Comparison of ENCODE assay signal across 17 mouse cellular contexts in the genomic region with DNA sequence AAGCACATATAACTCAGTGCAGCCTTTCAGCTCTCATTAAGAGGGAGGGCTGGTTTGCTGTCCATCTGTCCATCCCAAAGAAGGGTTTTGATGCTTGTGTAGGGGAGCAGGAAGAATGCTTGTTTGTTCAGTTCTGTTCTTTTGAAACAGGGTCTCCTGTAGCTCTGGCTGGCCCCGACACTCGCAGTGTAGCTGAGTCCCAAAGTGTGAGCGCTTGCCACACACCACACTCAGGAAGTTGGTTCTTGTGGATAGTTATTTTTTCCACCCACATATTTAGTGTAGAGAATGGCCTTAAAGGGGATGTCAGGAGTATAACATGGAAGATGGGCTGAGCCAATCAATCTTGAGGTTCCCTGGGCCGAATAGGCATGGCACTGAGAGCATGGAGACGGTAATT. TPM values are rescaled to one million over a fixed set of nuclear protein-coding genes. Genes with fewer than 3 reads are reported as not detected.
DNase-seq lines count a peak whose midpoint lies in the region; ATAC-seq and TF ChIP-seq lines count a peak whose summit lies in the region.
"Had no signal": no experiment of that assay in that cellular context is flagged by ENCODE, and none has a peak within 500 bp of the region (broad histone marks: within the 10 kb centered on the region; RNA-seq: fewer than 3 reads in every experiment).

No protein-coding gene starts in this region.

- no peaks in the 10 kb centered on the region for H3K36me3 ChIP-seq in forebrain, embryonic 10.5 days (replicated peaks)
- H3K36me3 ChIP-seq in forebrain, embryonic 14.5 days (ENCODE audit: control insufficient read depth, insufficient read depth, low read length), result no peaks in the 10 kb centered on the region
- H3K36me3 ChIP-seq in intestine, embryonic 14.5 days (ENCODE audit: control insufficient read depth, insufficient read depth, low read length), result no peaks in the 10 kb centered on the region
- no peaks in the 10 kb centered on the region for H3K36me3 ChIP-seq in intestine, embryonic 16.5 days (ENCODE audit: control insufficient read depth, insufficient read depth, low read length)
- peaks cover 36% of the 10 kb centered on the region for H3K36me3 ChIP-seq in liver, embryonic 13.5 days
- H3K36me3 ChIP-seq: embryonic facial prominence, embryonic 10.5 days; neural tube, embryonic 13.5 days; stomach, embryonic 15.5 days had no signal

- no peak overlapping the region for H3K4me2 ChIP-seq in forebrain, embryonic 14.5 days (ENCODE audit: low read length)
- no peak overlapping the region for H3K4me2 ChIP-seq in intestine, embryonic 14.5 days (ENCODE audit: low read length)
- H3K4me2 ChIP-seq in intestine, embryonic 16.5 days (ENCODE audit: low read depth, low read length), result no peak overlapping the region
- peak overlapping the region; percentile 75 for H3K4me2 ChIP-seq in liver, embryonic 13.5 days
- H3K4me2 ChIP-seq: neural tube, embryonic 13.5 days had no signal

- peaks cover 34% of the 10 kb centered on the region for H3K4me1 ChIP-seq in forebrain, embryonic 10.5 days
- peaks cover 8% of the 10 kb centered on the region; the same call in 1 of the 2 replicates for H3K4me1 ChIP-seq in forebrain, embryonic 14.5 days (ENCODE audit: control insufficient read depth, insufficient read depth, low read length)
- H3K4me1 ChIP-seq in intestine, embryonic 14.5 days (replicated peaks; ENCODE audit: control insufficient read depth, insufficient read depth, low read length), result peaks cover 37% of the 10 kb centered on the region
- H3K4me1 ChIP-seq in intestine, embryonic 16.5 days (ENCODE audit: control insufficient read depth, insufficient read depth, low read length), result peaks cover 47% of the 10 kb centered on the region
- peaks cover 82% of the 10 kb centered on the region for H3K4me1 ChIP-seq in liver, embryonic 13.5 days (replicated peaks)

- ATAC-seq in forebrain, embryonic 14.5 days, result no peak
- no peak for ATAC-seq in intestine, embryonic 14.5 days (replicated peaks; ENCODE audit: low FRiP score, low TSS enrichment, low read depth)
- no peak for ATAC-seq in intestine, embryonic 16.5 days
- no peak for ATAC-seq in liver, embryonic 13.5 days (ENCODE audit: low read depth)
- ATAC-seq: Patski had no signal

- no peak for TF ChIP-seq CTCF in layer of hippocampus, adult 2 months (conservative IDR thresholded peaks at IDR 0.05)

- no peaks in the 10 kb centered on the region for H3K9me3 ChIP-seq in forebrain, embryonic 10.5 days
- no peaks in the 10 kb centered on the region for H3K9me3 ChIP-seq in forebrain, embryonic 14.5 days (replicated peaks; ENCODE audit: control insufficient read depth, low read length)
- H3K9me3 ChIP-seq in intestine, embryonic 14.5 days (ENCODE audit: control insufficient read depth, low read length), result no peaks in the 10 kb centered on the region
- H3K9me3 ChIP-seq in intestine, embryonic 16.5 days (ENCODE audit: control insufficient read depth, low read length), result no peaks in the 10 kb centered on the region
- H3K9me3 ChIP-seq in liver, embryonic 13.5 days (replicated peaks), result no peaks in the 10 kb centered on the region
- H3K9me3 ChIP-seq: embryonic facial prominence, embryonic 10.5 days; neural tube, embryonic 13.5 days; stomach, embryonic 15.5 days had no signal

- no peak overlapping the region for H3K9ac ChIP-seq in forebrain, embryonic 14.5 days (ENCODE audit: low read length)
- H3K9ac ChIP-seq in intestine, embryonic 14.5 days (ENCODE audit: low read length), result no peak overlapping the region
- H3K9ac ChIP-seq in intestine, embryonic 16.5 days (ENCODE audit: low read depth, low read length), result no peak overlapping the region
- peak overlapping the region; percentile 98 for H3K9ac ChIP-seq in liver, embryonic 13.5 days
- H3K9ac ChIP-seq: neural tube, embryonic 13.5 days; stomach, embryonic 15.5 days had no signal

- H3K4me3 ChIP-seq in forebrain, embryonic 10.5 days, result no peak overlapping the region
- H3K4me3 ChIP-seq in forebrain, embryonic 14.5 days (ENCODE audit: low read depth, low read length), result no peak overlapping the region
- H3K4me3 ChIP-seq in intestine, embryonic 14.5 days (ENCODE audit: low read depth, low read length), result no peak overlapping the region
- no peak overlapping the region for H3K4me3 ChIP-seq in intestine, embryonic 16.5 days (ENCODE audit: low read length)
- H3K4me3 ChIP-seq in liver, embryonic 13.5 days (replicated peaks), result peak overlapping the region; percentile 94
- no peak overlapping the region for H3K4me3 ChIP-seq in layer of hippocampus, adult 2 months
- H3K4me3 ChIP-seq: embryonic facial prominence, embryonic 10.5 days; neural tube, embryonic 13.5 days; stomach, embryonic 15.5 days had no signal

- H3K27me3 ChIP-seq in forebrain, embryonic 10.5 days (ENCODE audit: poor library complexity, severe bottlenecking), result no peaks in the 10 kb centered on the region
- H3K27me3 ChIP-seq in forebrain, embryonic 14.5 days (replicated peaks; ENCODE audit: control insufficient read depth, insufficient read depth, low read length), result no peaks in the 10 kb centered on the region
- H3K27me3 ChIP-seq in intestine, embryonic 14.5 days (replicated peaks; ENCODE audit: control insufficient read depth, insufficient read depth, low read length), result no peaks in the 10 kb centered on the region
- no peaks in the 10 kb centered on the region for H3K27me3 ChIP-seq in intestine, embryonic 16.5 days (replicated peaks; ENCODE audit: control insufficient read depth, insufficient read depth, low read length)
- no peaks in the 10 kb centered on the region for H3K27me3 ChIP-seq in liver, embryonic 13.5 days
- H3K27me3 ChIP-seq: neural tube, embryonic 13.5 days; Patski; stomach, embryonic 15.5 days had no signal

- DNase-seq in forebrain, embryonic 10.5 days (ENCODE audit: extremely low spot score, low spot score), result peak; percentile 6
- no peak for DNase-seq in forebrain, embryonic 14.5 days (ENCODE audit: low spot score)
- DNase-seq in intestine, embryonic 14.5 days (ENCODE audit: low spot score), result peak; percentile 32
- peak; percentile 39 for DNase-seq in 416B (ENCODE audit: low read depth)
- DNase-seq in liver, embryonic 13.5 days, result no peak
- no peak for DNase-seq in frontal cortex, postnatal 25 days (ENCODE audit: low spot score in 2 of 2)
- DNase-seq in layer of hippocampus, adult 2 months (ENCODE audit: low spot score in 2 of 2), result no peak
- DNase-seq: cerebellum, postnatal 14 days; kidney, adult 2 months; kidney, postnatal 36 days; right cerebral cortex, postnatal 4 days; thymus, postnatal 14 days had no signal

- no peak overlapping the region for H3K27ac ChIP-seq in forebrain, embryonic 10.5 days
- H3K27ac ChIP-seq in forebrain, embryonic 14.5 days (ENCODE audit: low read depth, low read length), result no peak overlapping the region
- H3K27ac ChIP-seq in intestine, embryonic 14.5 days (ENCODE audit: low read depth), result no peak overlapping the region
- H3K27ac ChIP-seq in intestine, embryonic 16.5 days (ENCODE audit: low read length), result no peak overlapping the region
- peak overlapping the region; percentile 98 for H3K27ac ChIP-seq in liver, embryonic 13.5 days
- H3K27ac ChIP-seq in layer of hippocampus, adult 2 months, result no peak overlapping the region
- H3K27ac ChIP-seq: embryonic facial prominence, embryonic 10.5 days; neural tube, embryonic 13.5 days; stomach, embryonic 15.5 days had no signal

- 94% methylated on average over 5 of the region's 5 CpGs for WGBS in forebrain, embryonic 10.5 days
- 91% methylated on average over 5 of the region's 5 CpGs for WGBS in forebrain, embryonic 14.5 days
- 90% methylated on average over 5 of the region's 5 CpGs for WGBS in intestine, embryonic 14.5 days
- WGBS in intestine, embryonic 16.5 days, result 84% methylated on average over 5 of the region's 5 CpGs
- WGBS in liver, embryonic 13.5 days (ENCODE audit: insufficient replicate concordance), result 72% methylated on average over 5 of the region's 5 CpGs

RNA-seq across cellular contexts. Expression of a gene that starts 4.1 kb away (rescaled TPM):
- 8.7 and 8.8 TPM in 2 replicates for polyA plus RNA-seq in forebrain, embryonic 10.5 days (2016; fragmentation: Nextera tagmentation; extraction: Ambion mirVana)
- polyA plus RNA-seq in forebrain, embryonic 14.5 days (2014; fragmentation: Nextera tagmentation; extraction: Ambion mirVana), result 7.1 and 8.1 TPM in 2 replicates
- 14.7 and 15.7 TPM in 2 replicates for polyA plus RNA-seq in intestine, embryonic 14.5 days (2014; fragmentation: Nextera tagmentation; extraction: Ambion mirVana)
- polyA plus RNA-seq in intestine, embryonic 16.5 days (2015; fragmentation: Nextera tagmentation; extraction: Ambion mirVana), result 12.5 and 17.2 TPM in 2 replicates
- polyA plus RNA-seq in liver, embryonic 13.5 days (2015; fragmentation: Nextera tagmentation; extraction: Ambion mirVana), result 34.7 and 39.3 TPM in 2 replicates
- total RNA-seq in layer of hippocampus, adult 2 months (2021), result 10 to 100 TPM; 12.3 to 13.2 TPM

Comparison
In these comparisons a context has a peak if more than half of its experiments do, and no peak if none do; other contexts are left out.
1. DNase-seq: peak in forebrain, embryonic 10.5 days (single experiment), intestine, embryonic 14.5 days (single experiment) and 416B (single experiment); none in forebrain, embryonic 14.5 days (single experiment), liver, embryonic 13.5 days (single experiment), frontal cortex, postnatal 25 days (0 of 2) and layer of hippocampus, adult 2 months (0 of 2).